Mouse (Mus musculus): Measurements from ENCODE around the gene Atp5h. TPM values are rescaled to one million over a fixed set of nuclear protein-coding genes. Genes with fewer than 3 reads are reported as not detected.
"Not testable (repeated sequence)": the region's sequence is repeated elsewhere in the genome, so short reads cannot be mapped to it uniquely, and the experiment has no call there.

Atp5h gene
- polyA plus RNA-seq, 1 experiment from 2014 or later, result 931 TPM

DNA sequence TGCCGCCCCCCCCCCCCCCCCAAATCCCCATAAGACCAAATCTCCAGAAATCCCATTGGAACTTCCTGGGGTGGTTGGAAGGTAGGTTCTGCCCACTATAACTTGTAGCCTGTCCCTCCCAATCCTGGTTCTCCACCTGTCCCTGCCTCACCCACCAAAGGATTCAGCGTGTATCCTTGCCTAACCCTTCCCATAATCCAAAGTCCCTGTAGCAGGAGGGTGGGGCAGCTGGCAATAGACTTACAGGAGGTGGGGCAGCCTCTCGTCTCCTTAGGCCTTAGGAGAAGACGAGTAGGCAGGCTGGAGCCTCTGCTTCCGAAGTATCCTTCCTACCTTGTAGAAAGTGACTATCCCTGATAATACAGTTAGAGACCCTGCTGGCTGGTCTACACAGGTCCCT is 36.4 kb upstream of the Atp5h start:
- no peak for DNase-seq (ENCODE audit: low spot score)
- Histone ChIP-seq H3K4me3 (ENCODE audit: low read depth, low read length) (no peak overlapping the region), H3K9ac (replicated peaks; ENCODE audit: low read length) (no peak overlapping the region), H3K4me1 (ENCODE audit: control insufficient read depth, insufficient read depth, low read length) (no peaks in the 10 kb centered on the region), H3K27ac (replicated peaks; ENCODE audit: low read depth, low read length) (no peak overlapping the region), H3K36me3 (replicated peaks; ENCODE audit: control insufficient read depth, insufficient read depth, low read depth, low read length) (no peaks in the 10 kb centered on the region), H3K9me3 (replicated peaks; ENCODE audit: control insufficient read depth, low read length) (no peaks in the 10 kb centered on the region), H3K27me3 (ENCODE audit: control insufficient read depth, insufficient read depth, low read length) (no peaks in the 10 kb centered on the region), H3K4me2 (ENCODE audit: low read depth, low read length) (no peak overlapping the region)
- no peak for ATAC-seq (replicated peaks; ENCODE audit: insufficient number of reproducible peaks, low FRiP score, low TSS enrichment, low read depth)
- WGBS, result 89% methylated on average over 5 of the region's 5 CpGs

DNA sequence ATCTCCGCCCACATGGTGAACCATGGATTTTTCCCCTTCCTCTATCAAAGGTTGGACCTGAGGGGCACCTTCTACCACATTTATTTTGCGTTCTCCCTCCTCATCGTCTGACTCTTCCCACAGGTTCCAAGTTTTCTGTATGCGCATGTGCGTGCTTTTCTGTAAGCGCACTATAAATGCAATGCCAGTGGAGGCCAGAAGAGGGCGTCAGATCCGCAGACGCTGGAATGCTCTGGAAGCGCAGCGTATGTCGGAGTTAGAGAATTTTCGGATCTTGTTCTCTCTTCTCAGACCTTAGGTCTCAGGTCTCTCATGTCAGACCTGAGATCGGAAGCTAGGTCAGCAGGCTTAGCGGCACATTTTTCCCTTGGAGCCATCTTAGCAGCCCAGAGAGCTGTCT is 35.9 kb upstream of the Atp5h start:
- Histone ChIP-seq H3K4me3 (ENCODE audit: low read depth, low read length) (no peak overlapping the region), H3K9me3 (replicated peaks; ENCODE audit: control insufficient read depth, low read length) (no peaks in the 10 kb centered on the region), H3K36me3 (replicated peaks; ENCODE audit: control insufficient read depth, insufficient read depth, low read depth, low read length) (no peaks in the 10 kb centered on the region), H3K4me2 (ENCODE audit: low read depth, low read length) (no peak overlapping the region), H3K27me3 (ENCODE audit: control insufficient read depth, insufficient read depth, low read length) (no peaks in the 10 kb centered on the region), H3K9ac (replicated peaks; ENCODE audit: low read length) (no peak overlapping the region), H3K27ac (replicated peaks; ENCODE audit: low read depth, low read length) (no peak overlapping the region), H3K4me1 (ENCODE audit: control insufficient read depth, insufficient read depth, low read length) (no peaks in the 10 kb centered on the region)
- DNase-seq (ENCODE audit: low spot score) (no peak), ATAC-seq (replicated peaks; ENCODE audit: insufficient number of reproducible peaks, low FRiP score, low TSS enrichment, low read depth) (no peak)
- WGBS, result 88% methylated on average over 15 of the region's 15 CpGs

DNA sequence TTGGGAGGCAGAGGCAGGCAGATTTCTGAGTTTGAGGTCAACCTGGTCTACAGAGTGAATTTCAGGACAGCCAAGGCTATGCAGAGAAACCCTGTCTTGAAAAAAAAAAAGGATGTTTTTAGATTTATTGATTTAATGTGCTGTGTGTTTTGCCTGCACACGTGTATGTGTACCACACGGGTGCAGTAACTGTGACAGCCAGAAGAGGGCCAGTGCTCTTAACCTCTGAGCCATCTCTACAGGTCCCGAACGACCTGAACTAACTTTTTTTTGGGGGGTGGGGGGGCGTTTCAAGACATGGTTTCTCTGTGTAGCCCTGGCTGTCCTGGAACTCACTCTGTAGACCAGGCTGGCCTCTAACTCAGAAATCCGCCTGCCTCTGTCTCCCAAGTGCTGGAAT is 35.1 kb upstream of the Atp5h start:
- not testable (repeated sequence) for DNase-seq (ENCODE audit: low spot score); ATAC-seq (replicated peaks; ENCODE audit: insufficient number of reproducible peaks, low FRiP score, low TSS enrichment, low read depth); H3K9me3 ChIP-seq (replicated peaks; ENCODE audit: control insufficient read depth, low read length); H3K4me1 ChIP-seq (ENCODE audit: control insufficient read depth, insufficient read depth, low read length); H3K27ac ChIP-seq (replicated peaks; ENCODE audit: low read depth, low read length); H3K4me2 ChIP-seq (ENCODE audit: low read depth, low read length); H3K36me3 ChIP-seq (replicated peaks; ENCODE audit: control insufficient read depth, insufficient read depth, low read depth, low read length); H3K9ac ChIP-seq (replicated peaks; ENCODE audit: low read length); H3K4me3 ChIP-seq (ENCODE audit: low read depth, low read length); H3K27me3 ChIP-seq (ENCODE audit: control insufficient read depth, insufficient read depth, low read length)
- WGBS, result 83% methylated on average over 6 of the region's 6 CpGs

DNA sequence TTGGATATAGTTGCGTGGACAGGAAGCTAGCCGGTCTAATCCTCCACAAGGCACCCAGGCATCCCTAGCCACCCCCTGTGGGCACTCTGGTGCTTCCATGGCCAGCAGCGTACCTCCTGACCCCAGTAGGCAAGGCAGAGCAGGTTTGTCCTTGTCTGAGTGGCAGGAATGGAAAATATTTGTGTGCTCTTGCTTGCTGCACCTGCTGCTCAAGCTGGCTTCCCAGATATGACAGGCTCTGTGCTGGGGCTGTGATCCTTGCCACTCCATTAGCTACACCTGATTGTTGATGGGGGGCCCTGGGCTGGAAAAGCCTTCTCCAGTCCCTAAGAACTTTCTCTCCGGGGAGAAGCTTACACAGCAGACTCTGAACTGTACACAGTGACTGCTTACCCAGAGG is 33.5 kb upstream of the Atp5h start:
- 65% methylated on average over 4 of the region's 4 CpGs for WGBS
- DNase-seq (ENCODE audit: low spot score) (no peak), ATAC-seq (replicated peaks; ENCODE audit: insufficient number of reproducible peaks, low FRiP score, low TSS enrichment, low read depth) (no peak)
- no peaks in the 10 kb centered on the region for H3K9me3 ChIP-seq (replicated peaks; ENCODE audit: control insufficient read depth, low read length)
- no peaks in the 10 kb centered on the region for H3K27me3 ChIP-seq (ENCODE audit: control insufficient read depth, insufficient read depth, low read length)
- H3K9ac ChIP-seq (replicated peaks; ENCODE audit: low read length), result no peak overlapping the region
- no peak overlapping the region for H3K4me3 ChIP-seq (ENCODE audit: low read depth, low read length)
- H3K27ac ChIP-seq (replicated peaks; ENCODE audit: low read depth, low read length), result no peak overlapping the region
- H3K36me3 ChIP-seq (replicated peaks; ENCODE audit: control insufficient read depth, insufficient read depth, low read depth, low read length), result no peaks in the 10 kb centered on the region
- no peaks in the 10 kb centered on the region for H3K4me1 ChIP-seq (ENCODE audit: control insufficient read depth, insufficient read depth, low read length)
- H3K4me2 ChIP-seq (ENCODE audit: low read depth, low read length), result no peak overlapping the region

DNA sequence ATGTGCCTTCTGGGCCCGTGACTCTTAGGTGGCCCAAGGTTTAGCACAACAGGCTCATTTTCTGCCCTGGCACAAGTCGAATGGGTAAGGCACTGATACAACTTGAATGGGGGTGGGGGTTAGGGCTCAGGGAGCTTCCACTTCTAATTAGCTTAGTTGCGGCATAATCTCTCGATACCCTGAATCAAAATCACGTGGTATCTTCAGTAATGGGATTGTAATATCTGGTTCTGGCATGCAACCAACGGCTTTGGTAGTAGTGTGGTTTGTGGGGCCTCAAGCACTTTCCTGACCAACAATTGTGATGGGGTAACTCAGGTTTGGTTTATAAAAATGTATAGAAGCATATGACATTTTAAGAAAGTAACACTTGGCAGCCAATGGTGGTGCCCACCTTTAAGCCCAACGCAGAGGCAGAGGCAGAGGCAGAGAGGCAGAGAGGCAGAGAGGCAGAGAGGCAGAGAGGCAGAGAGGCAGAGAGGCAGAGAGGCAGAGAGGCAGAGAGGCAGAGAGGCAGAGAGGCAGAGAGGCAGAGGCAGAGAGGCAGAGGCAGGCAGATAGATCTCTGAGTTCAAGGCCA is 32.6 kb upstream of the Atp5h start:
- H3K4me3 ChIP-seq (ENCODE audit: low read depth, low read length), result no peak overlapping the region
- H3K4me1 ChIP-seq (ENCODE audit: control insufficient read depth, insufficient read depth, low read length), result no peaks in the 10 kb centered on the region
- H3K27ac ChIP-seq (replicated peaks; ENCODE audit: low read depth, low read length), result no peak overlapping the region
- no peaks in the 10 kb centered on the region for H3K36me3 ChIP-seq (replicated peaks; ENCODE audit: control insufficient read depth, insufficient read depth, low read depth, low read length)
- 83% methylated on average over 7 of the region's 7 CpGs for WGBS
- H3K27me3 ChIP-seq (ENCODE audit: control insufficient read depth, insufficient read depth, low read length), result no peaks in the 10 kb centered on the region
- no peaks in the 10 kb centered on the region for H3K9me3 ChIP-seq (replicated peaks; ENCODE audit: control insufficient read depth, low read length)
- DNase-seq (ENCODE audit: low spot score) (no peak), ATAC-seq (replicated peaks; ENCODE audit: insufficient number of reproducible peaks, low FRiP score, low TSS enrichment, low read depth) (no peak)
- H3K4me2 ChIP-seq (ENCODE audit: low read depth, low read length), result no peak overlapping the region
- H3K9ac ChIP-seq (replicated peaks; ENCODE audit: low read length), result no peak overlapping the region

DNA sequence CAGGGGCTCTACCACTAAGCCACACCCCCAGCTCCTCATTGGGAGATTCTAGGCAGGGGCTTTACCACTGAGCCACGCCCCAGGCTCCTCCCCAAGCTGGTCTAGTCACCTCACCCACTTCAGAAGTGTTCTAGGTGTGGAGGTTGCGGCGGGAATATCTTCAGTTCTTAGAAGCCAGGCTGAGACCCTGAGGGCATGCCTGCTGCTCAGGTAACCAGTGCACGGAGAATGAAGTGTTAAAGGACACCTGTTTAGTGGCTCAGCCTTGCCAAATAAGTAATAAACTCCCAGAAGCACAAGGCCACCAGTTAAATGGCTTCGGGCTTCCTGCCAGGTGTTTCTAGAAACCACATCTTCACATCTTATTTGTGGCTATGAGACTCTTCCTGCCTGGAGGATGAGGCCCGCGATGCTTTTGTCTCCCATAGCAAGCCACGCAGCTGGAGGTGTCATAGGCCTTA is 32.0 kb upstream of the Atp5h start:
- Histone ChIP-seq H3K9me3 (replicated peaks; ENCODE audit: control insufficient read depth, low read length) (no peaks in the 10 kb centered on the region), H3K4me2 (ENCODE audit: low read depth, low read length) (no peak overlapping the region), H3K9ac (replicated peaks; ENCODE audit: low read length) (no peak overlapping the region), H3K4me1 (ENCODE audit: control insufficient read depth, insufficient read depth, low read length) (0 out of 2 replicates have a peak, but pooled peaks cover under 1% of the 10 kb centered on the region), H3K27me3 (ENCODE audit: control insufficient read depth, insufficient read depth, low read length) (no peaks in the 10 kb centered on the region), H3K36me3 (replicated peaks; ENCODE audit: control insufficient read depth, insufficient read depth, low read depth, low read length) (no peaks in the 10 kb centered on the region), H3K27ac (replicated peaks; ENCODE audit: low read depth, low read length) (no peak overlapping the region), H3K4me3 (ENCODE audit: low read depth, low read length) (no peak overlapping the region)
- ATAC-seq (replicated peaks; ENCODE audit: insufficient number of reproducible peaks, low FRiP score, low TSS enrichment, low read depth), result no peak
- 86% methylated on average over 8 of the region's 8 CpGs for WGBS
- no peak for DNase-seq (ENCODE audit: low spot score)

DNA sequence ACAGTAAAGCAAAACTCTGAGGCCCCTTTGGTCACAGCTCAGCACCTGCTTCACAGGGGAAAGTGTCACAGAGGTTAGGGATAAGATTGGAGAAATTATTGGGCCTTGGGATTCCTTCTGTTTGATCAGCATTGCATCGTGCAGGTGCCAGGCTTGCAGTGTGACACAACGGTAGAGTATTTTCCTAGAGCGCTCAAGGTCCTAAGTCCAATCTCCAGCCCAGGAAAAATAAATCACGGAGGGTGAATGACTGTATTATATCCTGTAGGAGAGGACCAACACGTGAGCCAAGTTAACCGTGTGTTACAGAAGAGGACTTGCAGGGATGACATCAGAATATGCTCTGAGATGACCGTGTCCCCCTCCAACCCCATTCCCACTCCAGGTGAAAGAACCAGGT is 30.4 kb upstream of the Atp5h start:
- Histone ChIP-seq H3K4me3 (ENCODE audit: low read depth, low read length) (no peak overlapping the region), H3K27me3 (ENCODE audit: control insufficient read depth, insufficient read depth, low read length) (no peaks in the 10 kb centered on the region), H3K9ac (replicated peaks; ENCODE audit: low read length) (no peak overlapping the region), H3K27ac (replicated peaks; ENCODE audit: low read depth, low read length) (no peak overlapping the region), H3K9me3 (replicated peaks; ENCODE audit: control insufficient read depth, low read length) (no peaks in the 10 kb centered on the region), H3K4me2 (ENCODE audit: low read depth, low read length) (no peak overlapping the region), H3K4me1 (ENCODE audit: control insufficient read depth, insufficient read depth, low read length) (0 out of 2 replicates have a peak, but pooled peaks cover 2% of the 10 kb centered on the region), H3K36me3 (replicated peaks; ENCODE audit: control insufficient read depth, insufficient read depth, low read depth, low read length) (no peaks in the 10 kb centered on the region)
- WGBS, result 89% methylated on average over 7 of the region's 7 CpGs
- no peak for DNase-seq (ENCODE audit: low spot score)
- no peak for ATAC-seq (replicated peaks; ENCODE audit: insufficient number of reproducible peaks, low FRiP score, low TSS enrichment, low read depth)

DNA sequence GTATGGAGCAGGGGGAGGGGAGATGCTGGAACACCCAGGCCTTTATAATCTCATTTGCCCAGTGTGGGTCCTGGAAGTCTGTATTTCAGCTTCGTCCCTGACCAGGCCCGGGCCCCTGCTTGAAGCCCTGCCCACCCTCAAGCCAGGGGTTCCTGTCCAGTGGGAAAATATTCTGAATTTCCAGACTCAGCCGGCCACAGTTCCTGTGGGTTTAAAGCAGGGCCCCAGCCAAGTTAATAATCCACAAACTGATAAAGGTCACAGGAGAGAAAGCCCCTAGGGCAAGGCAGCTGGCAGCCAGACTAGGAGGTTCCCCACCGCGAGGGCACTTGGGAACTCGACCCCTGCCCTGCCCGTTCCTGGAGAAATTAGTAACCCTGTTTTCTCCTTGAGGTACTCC is 29.2 kb upstream of the Atp5h start:
- Histone ChIP-seq H3K4me3 (ENCODE audit: low read depth, low read length) (no peak overlapping the region), H3K36me3 (replicated peaks; ENCODE audit: control insufficient read depth, insufficient read depth, low read depth, low read length) (no peaks in the 10 kb centered on the region), H3K9me3 (replicated peaks; ENCODE audit: control insufficient read depth, low read length) (no peaks in the 10 kb centered on the region), H3K27me3 (ENCODE audit: control insufficient read depth, insufficient read depth, low read length) (no peaks in the 10 kb centered on the region), H3K27ac (replicated peaks; ENCODE audit: low read depth, low read length) (no peak overlapping the region), H3K4me1 (ENCODE audit: control insufficient read depth, insufficient read depth, low read length) (peaks cover 2% of the 10 kb centered on the region; the same call in 1 of the 2 replicates), H3K4me2 (ENCODE audit: low read depth, low read length) (no peak overlapping the region), H3K9ac (replicated peaks; ENCODE audit: low read length) (no peak overlapping the region)
- 24% methylated on average over 7 of the region's 7 CpGs for WGBS
- no peak for DNase-seq (ENCODE audit: low spot score)
- no peak for ATAC-seq (replicated peaks; ENCODE audit: insufficient number of reproducible peaks, low FRiP score, low TSS enrichment, low read depth)

Measured in embryonic facial prominence, embryonic 11.5 days (tissue).